Mouse (Mus musculus): Measurements from ENCODE around the gene Gm29776.
A peak's percentile ranks its signal among the peaks of the same experiment; 100 is the strongest.

GRCm38 (mm10) chr14:54686522-54687143 is 12.0 kb downstream of the Gm29776 start, which contains the start of gene Acin1:
- TF ChIP-seq ZNF384 (IDR thresholded peaks at IDR 0.05; ENCODE audit: low read depth, low read length) (no peak), POLR2A (IDR thresholded peaks at IDR 0.05; ENCODE audit: low read depth, low read length) (peak; percentile 83), TBP (conservative IDR thresholded peaks at IDR 0.05; ENCODE audit: low read depth, low read length) (0 out of 2 replicates have a peak, but pooled peaks have one; percentile 25), CTCF (conservative IDR thresholded peaks at IDR 0.05 in 1 of 2, IDR thresholded peaks at IDR 0.05 in 1 of 2; ENCODE audit: low read depth in 2 of 2, low read length in 2 of 2) (no peak), TCF12 (IDR thresholded peaks at IDR 0.05; ENCODE audit: low read depth, low read length) (peak; percentile 88), SMC3 (IDR thresholded peaks at IDR 0.05; ENCODE audit: low read depth, low read length) (no peak), MXI1 (IDR thresholded peaks at IDR 0.05; ENCODE audit: low read depth, low read length) (peak; percentile 57), BHLHE40 (IDR thresholded peaks at IDR 0.05; ENCODE audit: low read depth, low read length) (no peak)
